Mouse (Mus musculus): ENCODE data around the gene Pold2. TPM values are rescaled to one million over a fixed set of nuclear protein-coding genes. Genes with fewer than 3 reads are reported as not detected.

Gene Pold2
- 69.3 and 71.7 TPM in 2 replicates for polyA plus RNA-seq (2012; rRNA removed)

DNA sequence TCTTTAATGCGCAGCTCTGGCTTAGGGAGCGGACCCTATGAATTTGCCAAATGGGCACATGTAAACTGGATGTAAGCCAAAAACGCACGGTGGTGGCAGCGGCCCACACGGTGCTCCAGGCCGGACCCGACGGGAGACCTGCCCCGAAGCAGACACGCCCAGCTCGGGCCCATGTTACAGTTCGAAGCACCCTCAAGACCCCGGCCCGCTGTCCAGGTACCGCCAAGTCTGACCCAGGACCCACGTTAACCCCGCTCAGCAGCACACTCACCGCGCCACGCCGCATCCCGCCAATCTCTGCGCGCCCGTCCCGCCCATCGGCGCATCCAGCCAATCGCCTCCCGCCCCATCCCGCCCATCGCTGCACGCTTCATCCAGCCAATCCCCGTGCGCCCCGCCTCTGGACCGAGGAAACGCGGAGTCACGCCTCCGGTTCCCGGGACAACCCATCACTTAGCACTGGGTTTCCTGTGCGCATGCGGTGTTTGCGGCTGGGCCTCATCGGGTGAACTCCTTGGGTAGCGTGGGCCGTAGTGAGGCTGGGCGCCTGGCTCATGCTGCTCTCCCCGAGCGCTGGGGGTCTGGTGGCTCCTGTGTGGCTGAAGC lies at the start of gene Pold2:
TSS of gene Pold2 (minus strand) at position 372 of the 606 bp plus-strand sequence.

GRCm38 (mm10) chr11:5898531-5898930 lies 20.4 kb upstream of the Pold2 start, which contains the start of gene Myl7:
TSS of gene Myl7 (minus strand) at chr11:5898782.

DNA sequence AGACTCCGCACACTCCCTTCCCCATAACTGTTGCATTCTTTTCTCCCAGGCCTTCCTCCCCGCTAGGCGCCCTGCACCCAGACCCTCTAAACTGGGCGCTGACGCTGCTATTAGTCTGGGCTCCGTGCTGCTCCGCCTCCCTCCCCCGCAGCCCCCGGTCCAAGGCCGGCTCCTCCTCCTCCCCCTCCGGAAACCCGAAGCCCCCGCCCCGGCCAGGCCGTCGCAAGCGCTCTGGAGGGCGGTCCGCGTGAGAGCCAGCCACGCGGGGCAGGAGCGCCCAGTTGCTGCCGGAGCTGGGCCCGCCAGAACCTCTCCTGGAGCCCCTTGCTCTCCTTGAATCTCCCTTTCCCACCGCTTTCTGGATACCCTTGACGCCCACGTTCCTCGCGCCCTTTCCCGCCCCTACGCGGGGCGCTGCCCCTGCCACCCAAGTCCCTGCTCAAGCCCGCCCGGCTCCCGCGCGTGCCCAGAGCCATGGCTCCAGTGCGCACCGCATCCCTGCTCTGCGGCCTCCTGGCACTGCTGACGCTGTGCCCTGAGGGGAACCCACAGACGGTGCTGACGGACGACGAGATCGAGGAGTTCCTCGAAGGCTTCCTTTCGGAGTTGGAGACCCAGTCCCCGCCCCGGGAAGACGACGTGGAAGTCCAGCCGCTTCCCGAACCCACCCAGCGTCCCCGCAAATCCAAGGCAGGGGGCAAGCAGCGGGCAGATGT lies 16.3 kb downstream of the Pold2 start, which contains the start of gene Aebp1:
TSS of gene Aebp1 (plus strand) at position 270 of the 716 bp plus-strand sequence.

DNA sequence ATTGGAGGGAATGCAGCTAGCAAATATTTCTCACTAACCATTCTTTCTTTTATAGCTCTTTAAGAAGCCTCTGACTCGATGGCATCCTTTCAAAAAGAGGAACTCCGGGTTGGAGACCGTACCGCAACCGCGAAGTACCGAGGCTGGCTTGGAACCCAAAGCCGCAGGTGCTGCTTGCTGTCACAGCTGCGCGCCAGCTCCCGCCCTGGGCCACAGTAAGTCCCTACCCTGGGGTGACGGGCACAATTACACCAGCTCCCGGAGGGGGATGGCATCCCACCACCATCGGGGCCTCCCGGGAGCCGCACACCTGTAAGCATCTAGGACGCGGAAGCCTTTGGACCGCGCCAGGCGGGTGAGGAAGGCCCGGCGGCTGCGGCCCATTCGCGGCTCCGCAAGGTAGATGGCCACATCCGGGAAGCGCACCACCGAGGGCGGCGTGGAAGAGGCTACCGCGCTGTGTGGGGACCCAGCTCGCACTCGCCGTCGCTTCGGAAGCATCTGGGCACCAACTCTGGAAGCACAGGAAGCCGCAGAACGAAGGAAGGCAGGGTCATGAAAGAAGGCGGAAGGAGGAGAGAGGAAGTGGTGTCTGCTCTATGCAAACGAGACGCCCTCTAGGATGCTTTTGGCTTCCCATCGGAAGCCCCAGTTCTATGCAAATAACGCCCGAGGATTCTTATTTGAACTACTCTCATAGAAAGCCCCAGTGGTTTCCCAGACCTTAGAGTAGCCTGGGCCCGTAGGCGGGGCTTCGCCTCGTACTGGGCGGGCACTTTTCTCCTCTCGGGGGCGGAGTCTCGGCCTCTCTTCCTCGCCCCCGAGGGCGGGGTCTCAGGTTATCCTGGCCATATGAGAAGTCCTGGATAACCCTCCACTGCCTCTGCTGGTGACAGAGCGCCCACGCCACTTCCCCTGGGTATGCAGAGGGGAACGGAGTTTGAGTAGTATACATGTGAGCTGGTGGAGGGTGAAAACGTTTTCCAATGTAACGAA lies 40.5 kb downstream of the Pold2 start, which contains the start of gene Polm:
TSS of gene Polm (minus strand) at position 766 of the 996 bp plus-strand sequence.

Other genes starting within 250 kb of the Pold2 start
- 130 and 159 TPM in 2 replicates for gene Mrps24, start 162.6 kb downstream of the Pold2 start, polyA plus RNA-seq (2012; rRNA removed)
- 22.1 and 22.6 TPM in 2 replicates for gene Urgcp, start 115.9 kb downstream of the Pold2 start, polyA plus RNA-seq (2012; rRNA removed)
- gene Dbnl, start 89.8 kb downstream of the Pold2 start, polyA plus RNA-seq (2012; rRNA removed): 111 and 114 TPM in 2 replicates
- gene Pgam2, start 74.6 kb downstream of the Pold2 start, polyA plus RNA-seq (2012; rRNA removed): 1.1 and 12.8 TPM in 2 replicates
- 17.6 and 20.7 TPM in 2 replicates for gene Polm, start 40.3 kb downstream of the Pold2 start, polyA plus RNA-seq (2012; rRNA removed)
- 9.1 and 14.3 TPM in 2 replicates for gene Aebp1, start 16.3 kb downstream of the Pold2 start, polyA plus RNA-seq (2012; rRNA removed)
- 0.27 TPM in 1 of 2 replicates, not detected in the other for gene Myl7, start 20.5 kb upstream of the Pold2 start, polyA plus RNA-seq (2012; rRNA removed)
- gene Gck, start 71.8 kb upstream of the Pold2 start, polyA plus RNA-seq (2012; rRNA removed): 6.3 and 6.9 TPM in 2 replicates
- gene Ykt6, start 77.4 kb upstream of the Pold2 start, polyA plus RNA-seq (2012; rRNA removed): 91.4 and 98.4 TPM in 2 replicates
- 247 and 282 TPM in 2 replicates for gene Camk2b, start 188.1 kb upstream of the Pold2 start, polyA plus RNA-seq (2012; rRNA removed)

All from central nervous system, embryonic 18 days (tissue).